In the genomic region with DNA sequence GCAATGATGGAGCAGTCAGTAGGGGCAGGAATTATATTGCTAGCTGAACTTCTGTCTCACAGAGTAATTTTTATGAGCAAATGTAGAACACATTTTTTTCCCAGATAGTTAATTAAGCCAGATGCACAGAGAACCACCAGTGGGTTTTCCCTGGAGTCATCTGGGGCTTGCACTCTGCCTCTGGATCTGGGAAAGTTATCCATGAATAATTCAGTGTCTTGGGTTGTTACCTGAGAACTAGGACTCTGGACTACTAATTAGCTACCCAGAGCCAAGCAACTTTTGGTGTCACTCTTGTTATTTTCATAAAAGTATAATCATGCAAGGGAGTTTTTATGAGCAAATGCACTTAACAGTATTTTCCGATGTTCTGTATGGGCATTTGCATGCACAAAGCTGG, we compare ENCODE assay signal across 24 mouse cellular contexts.
DNase-seq lines count a peak whose midpoint lies in the region; ATAC-seq lines count a peak whose summit lies in the region.
"Had no signal": no experiment of that assay in that cellular context is flagged by ENCODE, and none has a peak within 500 bp of the region (broad histone marks: within the 10 kb centered on the region; RNA-seq: fewer than 3 reads in every experiment).

No protein-coding gene starts in this region.

- no peak overlapping the region for H3K4me2 ChIP-seq in hindbrain, embryonic 15.5 days
- H3K4me2 ChIP-seq in midbrain, embryonic 15.5 days = no peak overlapping the region
- H3K4me2 ChIP-seq: embryonic facial prominence, embryonic 15.5 days; heart, embryonic 11.5 days; hindbrain, embryonic 14.5 days had no signal

- no peak overlapping the region for H3K9ac ChIP-seq in hindbrain, embryonic 15.5 days
- no peak overlapping the region for H3K9ac ChIP-seq in midbrain, embryonic 15.5 days
- H3K9ac ChIP-seq: embryonic facial prominence, embryonic 15.5 days; forebrain, postnatal 0 days; hindbrain, embryonic 14.5 days had no signal

- H3K36me3 ChIP-seq in hindbrain, embryonic 15.5 days = no peaks in the 10 kb centered on the region
- H3K36me3 ChIP-seq in hindbrain, embryonic 10.5 days = no peaks in the 10 kb centered on the region
- H3K36me3 ChIP-seq in midbrain, embryonic 15.5 days (replicated peaks) = no peaks in the 10 kb centered on the region
- no peaks in the 10 kb centered on the region for H3K36me3 ChIP-seq in midbrain, embryonic 10.5 days
- H3K36me3 ChIP-seq in limb, embryonic 10.5 days = no peaks in the 10 kb centered on the region
- H3K36me3 ChIP-seq: embryonic facial prominence, embryonic 15.5 days; G1E had no signal

- no peaks in the 10 kb centered on the region for H3K9me3 ChIP-seq in hindbrain, embryonic 15.5 days
- no peaks in the 10 kb centered on the region for H3K9me3 ChIP-seq in hindbrain, embryonic 10.5 days
- H3K9me3 ChIP-seq in midbrain, embryonic 15.5 days = no peaks in the 10 kb centered on the region
- no peaks in the 10 kb centered on the region for H3K9me3 ChIP-seq in midbrain, embryonic 10.5 days (replicated peaks)
- H3K9me3 ChIP-seq in limb, embryonic 10.5 days (replicated peaks) = no peaks in the 10 kb centered on the region
- H3K9me3 ChIP-seq: embryonic facial prominence, embryonic 15.5 days; G1E had no signal

- no peaks in the 10 kb centered on the region for H3K27me3 ChIP-seq in hindbrain, embryonic 15.5 days
- H3K27me3 ChIP-seq in hindbrain, embryonic 10.5 days (ENCODE audit: insufficient read depth, poor library complexity, severe bottlenecking) = no peaks in the 10 kb centered on the region
- no peaks in the 10 kb centered on the region for H3K27me3 ChIP-seq in midbrain, embryonic 15.5 days (replicated peaks)
- H3K27me3 ChIP-seq in midbrain, embryonic 10.5 days (ENCODE audit: low read depth, poor library complexity, severe bottlenecking) = no peaks in the 10 kb centered on the region
- no peaks in the 10 kb centered on the region for H3K27me3 ChIP-seq in limb, embryonic 10.5 days (ENCODE audit: low read depth, poor library complexity, severe bottlenecking)
- H3K27me3 ChIP-seq: CH12.LX; embryonic facial prominence, embryonic 15.5 days had no signal

- WGBS in hindbrain, embryonic 15.5 days = 93% methylated on average over 1 of the region's 1 CpGs
- WGBS in hindbrain, embryonic 10.5 days = 95% methylated on average over 1 of the region's 1 CpGs
- 81% methylated on average over 1 of the region's 1 CpGs for WGBS in midbrain, embryonic 15.5 days
- WGBS in midbrain, embryonic 10.5 days = 94% methylated on average over 1 of the region's 1 CpGs
- 92% methylated on average over 1 of the region's 1 CpGs for WGBS in limb, embryonic 10.5 days

- H3K4me1 ChIP-seq in hindbrain, embryonic 15.5 days (replicated peaks) = no peaks in the 10 kb centered on the region
- H3K4me1 ChIP-seq in hindbrain, embryonic 10.5 days (replicated peaks) = no peaks in the 10 kb centered on the region
- no peaks in the 10 kb centered on the region for H3K4me1 ChIP-seq in midbrain, embryonic 15.5 days
- H3K4me1 ChIP-seq in midbrain, embryonic 10.5 days = no peaks in the 10 kb centered on the region
- peaks cover 16% of the 10 kb centered on the region for H3K4me1 ChIP-seq in limb, embryonic 10.5 days

- no peak overlapping the region for H3K27ac ChIP-seq in hindbrain, embryonic 15.5 days (replicated peaks)
- no peak overlapping the region for H3K27ac ChIP-seq in hindbrain, embryonic 10.5 days
- H3K27ac ChIP-seq in midbrain, embryonic 15.5 days = no peak overlapping the region
- H3K27ac ChIP-seq in midbrain, embryonic 10.5 days (replicated peaks) = no peak overlapping the region
- H3K27ac ChIP-seq in limb, embryonic 10.5 days = peak overlapping the region; percentile 36; the same call in 1 of the 2 replicates
- H3K27ac ChIP-seq: embryonic facial prominence, embryonic 15.5 days; gastrocnemius, adult 2 months; hindbrain, embryonic 14.5 days had no signal

- H3K4me3 ChIP-seq in hindbrain, embryonic 15.5 days = no peak overlapping the region
- H3K4me3 ChIP-seq in hindbrain, embryonic 10.5 days = no peak overlapping the region
- H3K4me3 ChIP-seq in midbrain, embryonic 15.5 days = no peak overlapping the region
- H3K4me3 ChIP-seq in midbrain, embryonic 10.5 days = no peak overlapping the region
- no peak overlapping the region for H3K4me3 ChIP-seq in limb, embryonic 10.5 days
- H3K4me3 ChIP-seq: embryonic facial prominence, embryonic 15.5 days; gastrocnemius, adult 2 months had no signal

- 0 out of 2 replicates have a peak, but pooled peaks have one; percentile 69 for ATAC-seq in hindbrain, embryonic 15.5 days (ENCODE audit: low FRiP score, low read depth)
- peak; percentile 82; the same call in 1 of the 2 replicates for ATAC-seq in midbrain, embryonic 15.5 days (replicated peaks)
- ATAC-seq: forebrain, embryonic 14.5 days; forebrain, postnatal 0 days; Patski had no signal

- DNase-seq in hindbrain, embryonic 10.5 days (ENCODE audit: low spot score) = no peak
- no peak for DNase-seq in midbrain, embryonic 10.5 days (ENCODE audit: low spot score)
- DNase-seq in brain, adult 2 months (ENCODE audit: low read depth, low spot score) = peak; percentile 3
- no peak for DNase-seq in limb, embryonic 10.5 days (ENCODE audit: low spot score)
- no peak for DNase-seq in right cerebral cortex, postnatal 36 days (ENCODE audit: low spot score in 2 of 2)
- DNase-seq: adrenal gland, postnatal 10 days; adrenal gland, postnatal 36 days; B cell, adult 2 months; cerebellum, adult 11-12 months; cerebellum, adult 8-10 months; cerebellum, postnatal 10 days; cerebellum, postnatal 36 days; forebrain, postnatal 0 days; gastrocnemius, adult 2 months; gastrocnemius, postnatal 14 days had no signal
